Mouse (Mus musculus) forebrain, embryonic 14.5 days (tissue): ENCODE measurements at regions not wholly inside any gene's neighbourhood (a gene's known extent, or its start where the extent isn't known, plus 50 kb on each side); places are given as distances from the start of the nearest gene placed in this dataset.

Source experiments
- ATAC-seq: fragments of 200-750 bp; cut with Nextera tagmentation; 2 replicates; pipeline ENCODE4 v1.8.0; 2017; ENCODE audit warnings: mild to moderate bottlenecking, moderate library complexity
- DNase-seq: peaks from one replicate; pipeline ENCODE4 v3.0.0-alpha.2; 2015; ENCODE audit warnings: low spot score
- H3K27ac ChIP-seq: fragments of 300-500 bp; sonication (generic); 2 replicates; pipeline ENCODE4 v1.5.1; 2014; ENCODE audit warnings: low read depth, mild to moderate bottlenecking, control low read depth, low read length, moderate library complexity
- H3K27me3 ChIP-seq: fragments of 300-500 bp; sonication (generic); replicated peaks from 2 replicates; pipeline ENCODE4 v1.6.1; 2014; ENCODE audit warnings: low read length, control low read depth, mixed read lengths; ENCODE audit not compliant: control insufficient read depth, insufficient read depth
- H3K36me3 ChIP-seq: fragments of 300-500 bp; sonication (generic); 2 replicates; pipeline ENCODE4 v1.6.1; 2014; ENCODE audit warnings: low read length, control low read depth; ENCODE audit not compliant: control insufficient read depth, insufficient read depth
- H3K4me1 ChIP-seq: fragments of 300-500 bp; sonication (generic); 2 replicates; pipeline ENCODE4 v1.6.1; 2014; ENCODE audit warnings: antibody characterized with exemption, low read length, control low read depth; ENCODE audit not compliant: control insufficient read depth, insufficient read depth
- H3K4me2 ChIP-seq: fragments of 300-500 bp; sonication (generic); 2 replicates; pipeline ENCODE4 v1.6.1; 2014; ENCODE audit warnings: mild to moderate bottlenecking, control low read depth, low read length
- H3K4me3 ChIP-seq: fragments of 300-500 bp; sonication (generic); 2 replicates; pipeline ENCODE4 v1.5.1; 2014; ENCODE audit warnings: low read depth, low read length, control low read depth
- H3K9ac ChIP-seq: fragments of 300-500 bp; sonication (generic); 2 replicates; pipeline ENCODE4 v1.6.1; 2014; ENCODE audit warnings: mild to moderate bottlenecking, low read length, control low read depth, moderate library complexity
- H3K9me3 ChIP-seq: fragments of 300-500 bp; sonication (generic); replicated peaks from 2 replicates; pipeline ENCODE4 v1.6.1; 2016; ENCODE audit warnings: low read length, control low read depth, mixed read lengths; ENCODE audit not compliant: control insufficient read depth
- WGBS: fragments of 180-500 bp; shearing (Covaris S2); extraction: QIAGEN DNeasy Blood & Tissue Kit; methylation state at CpG from one replicate; pipeline ENCODE4 v1.1.7; 2014; 5-methylcytosine and 5-hydroxymethylcytosine counted together

DNA sequence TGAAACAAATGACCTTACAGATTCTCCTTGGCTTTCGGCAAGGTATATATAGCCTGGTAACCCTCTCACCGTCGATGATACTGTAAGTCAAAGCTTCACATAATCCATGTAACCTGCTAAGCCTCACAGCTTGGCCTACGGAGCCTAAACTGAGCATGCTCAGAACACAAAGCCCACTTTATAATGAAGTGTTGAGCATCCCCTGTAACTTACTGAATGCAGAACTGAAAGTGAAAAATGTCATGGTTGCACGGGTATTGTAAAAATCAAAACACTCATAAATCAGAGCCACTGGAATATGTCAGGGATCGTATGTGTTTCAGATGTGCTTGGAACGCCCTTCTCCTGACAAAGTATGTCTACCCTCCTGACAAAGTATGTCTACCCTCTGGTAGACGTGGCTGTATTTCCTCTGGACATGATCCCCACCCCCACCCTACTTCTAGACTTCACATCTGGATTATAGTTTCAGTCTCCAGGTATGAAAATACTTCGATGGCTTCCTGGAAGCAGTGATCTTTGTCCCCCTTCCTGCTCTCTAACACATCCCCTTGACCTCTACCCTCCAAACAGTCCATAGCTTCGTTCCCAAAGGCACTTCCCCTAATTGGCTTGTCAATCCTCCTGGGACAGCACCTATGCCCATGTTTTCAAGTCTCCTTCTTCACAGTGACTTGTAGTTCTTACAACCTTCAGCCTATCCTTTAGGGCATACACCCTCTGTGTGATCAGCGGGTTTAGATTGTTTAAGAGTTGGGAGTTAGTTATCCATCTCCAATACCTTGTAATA, 54.5 kb upstream of the Lta4h start:
- 88% methylated on average over 11 of the region's 11 CpGs for WGBS
- H3K9ac ChIP-seq = no peak overlapping the region
- ATAC-seq (no peak), DNase-seq (no peak)
- H3K4me3 ChIP-seq = no peak overlapping the region
- H3K27me3 ChIP-seq = no peaks in the 10 kb centered on the region
- H3K4me2 ChIP-seq = no peak overlapping the region
- no peaks in the 10 kb centered on the region for H3K36me3 ChIP-seq
- no peaks in the 10 kb centered on the region for H3K9me3 ChIP-seq
- H3K4me1 ChIP-seq = no peaks in the 10 kb centered on the region
- no peak overlapping the region for H3K27ac ChIP-seq

DNA sequence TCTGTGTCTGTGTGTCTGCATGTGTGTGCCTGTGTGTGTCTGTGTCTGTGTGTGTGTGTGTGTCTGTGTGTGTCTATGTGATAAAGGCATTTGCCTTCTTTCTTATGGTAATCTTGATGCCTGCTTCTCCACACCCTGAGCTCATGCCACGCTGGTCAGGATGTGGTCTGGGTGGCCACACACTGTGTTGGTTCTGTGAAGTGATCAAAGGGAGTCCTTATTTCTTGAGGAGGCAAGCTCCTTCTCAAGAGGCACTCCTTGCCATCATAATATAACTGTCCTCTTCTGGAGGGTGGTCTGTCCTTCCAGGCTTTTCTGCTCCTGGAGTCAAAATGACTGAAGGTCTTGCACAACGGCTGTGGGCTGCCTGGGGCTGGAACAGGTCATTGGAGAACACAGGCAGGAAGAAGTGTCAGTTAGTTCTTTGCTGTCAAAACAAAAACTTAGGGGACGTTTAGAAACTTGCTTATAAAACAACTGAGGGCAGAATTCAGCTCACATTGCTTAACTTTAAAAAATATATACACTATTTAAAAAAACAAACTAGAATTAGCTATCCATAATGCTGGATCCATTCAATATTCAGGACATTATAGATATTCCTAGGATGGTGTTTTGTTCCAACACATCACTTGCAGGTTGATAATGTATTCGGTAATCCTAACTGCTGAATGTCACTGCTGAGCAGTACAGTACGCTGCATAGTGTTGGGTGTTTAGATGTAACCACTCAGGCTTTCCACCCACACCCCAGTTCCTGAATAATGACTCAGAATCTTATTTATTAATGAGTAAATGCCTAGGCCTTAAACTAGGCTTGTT, 50.3 kb upstream of the Lta4h start:
- Histone ChIP-seq H3K27me3 (no peaks in the 10 kb centered on the region), H3K9ac (no peak overlapping the region), H3K4me2 (no peak overlapping the region), H3K36me3 (no peaks in the 10 kb centered on the region), H3K27ac (no peak overlapping the region), H3K4me1 (no peaks in the 10 kb centered on the region), H3K9me3 (no peaks in the 10 kb centered on the region), H3K4me3 (no peak overlapping the region)
- WGBS = 65% methylated on average over 5 of the region's 5 CpGs
- DNase-seq (no peak), ATAC-seq (no peak)
